Mouse (Mus musculus) lung, postnatal 36 days (tissue): ENCODE results near the gene Atn1.

Experiments used
- DNase-seq: peaks from one replicate; pipeline ENCODE4 v3.0.0; 2022; ENCODE audit warnings: mixed read lengths

Gene Atn1

DNA sequence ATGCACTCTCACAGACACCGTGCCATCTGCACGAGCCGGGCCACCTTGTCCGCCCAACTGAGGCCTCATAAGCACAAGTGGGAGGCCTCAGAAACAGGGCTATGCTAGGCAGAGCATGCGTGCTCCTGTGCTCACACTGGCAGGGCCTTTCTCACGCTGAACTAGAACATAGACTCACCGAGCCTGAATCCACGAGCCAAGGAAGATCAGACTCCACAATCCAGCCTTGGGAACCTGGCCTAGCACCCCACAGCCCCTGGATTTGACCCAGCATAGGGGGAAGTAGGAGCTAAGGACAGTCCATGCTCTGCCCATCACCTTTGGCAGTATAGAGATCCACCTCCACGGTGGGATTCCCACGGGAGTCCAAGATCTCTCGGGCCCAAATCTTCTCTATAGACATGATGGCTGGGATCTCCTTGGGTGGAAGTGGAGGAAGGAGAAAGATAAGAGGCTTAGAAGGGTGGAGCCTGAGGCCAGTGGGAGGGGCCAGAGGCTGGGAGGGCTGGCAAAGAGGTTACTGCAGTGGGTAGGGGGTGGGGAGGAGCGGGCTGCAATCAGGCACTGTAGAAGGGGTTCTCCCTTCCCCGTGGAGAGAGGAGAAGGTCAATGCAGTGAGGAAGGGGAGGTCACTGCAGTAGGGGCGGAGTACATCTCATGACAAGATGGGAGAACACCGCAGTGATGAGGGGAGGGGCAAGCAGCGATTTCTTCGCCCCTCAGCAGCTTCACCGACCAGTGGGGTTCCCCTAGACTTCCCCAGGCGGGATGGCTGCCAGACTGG is 11.8 kb upstream of the Atn1 start:
- DNase-seq: no peak

DNA sequence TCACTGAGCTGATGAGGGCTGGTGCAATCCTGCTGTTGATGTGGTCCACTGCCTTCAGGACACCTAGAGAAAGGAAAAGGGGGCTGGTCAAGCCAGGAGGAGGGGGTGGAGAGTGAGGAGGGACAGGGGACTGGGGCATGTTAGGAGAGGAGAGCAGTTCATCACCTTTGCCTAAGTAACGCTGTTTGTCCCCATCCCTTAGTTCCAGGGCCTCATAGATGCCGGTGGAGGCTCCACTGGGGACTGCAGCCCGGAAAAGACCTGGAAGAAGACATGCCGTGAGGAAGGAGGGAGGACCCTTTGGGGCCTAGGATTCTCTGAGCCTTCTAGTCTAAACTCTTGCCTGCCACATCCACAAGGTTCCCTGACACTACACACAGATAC is 11.2 kb upstream of the Atn1 start:
- no peak for DNase-seq

DNA sequence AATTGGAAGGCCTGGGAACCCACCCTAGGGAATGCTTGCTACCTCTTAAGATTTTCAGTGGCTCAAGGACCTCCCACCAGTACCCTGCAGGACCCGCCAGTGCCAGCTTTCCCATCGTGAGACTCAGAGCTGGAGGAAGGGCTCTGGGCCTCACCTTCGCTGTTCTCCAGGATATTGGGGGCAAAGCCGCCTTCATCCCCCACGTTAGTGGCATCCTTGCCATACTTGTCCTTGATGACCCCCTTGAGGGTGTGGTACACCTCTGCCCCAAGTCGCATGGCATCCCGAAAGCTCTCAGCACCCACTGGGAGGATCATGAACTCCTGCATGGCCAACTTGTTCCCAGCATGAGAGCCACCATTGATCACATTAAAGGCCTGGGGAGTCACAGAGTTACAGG is 9.6 kb upstream of the Atn1 start:
- no peak for DNase-seq

DNA sequence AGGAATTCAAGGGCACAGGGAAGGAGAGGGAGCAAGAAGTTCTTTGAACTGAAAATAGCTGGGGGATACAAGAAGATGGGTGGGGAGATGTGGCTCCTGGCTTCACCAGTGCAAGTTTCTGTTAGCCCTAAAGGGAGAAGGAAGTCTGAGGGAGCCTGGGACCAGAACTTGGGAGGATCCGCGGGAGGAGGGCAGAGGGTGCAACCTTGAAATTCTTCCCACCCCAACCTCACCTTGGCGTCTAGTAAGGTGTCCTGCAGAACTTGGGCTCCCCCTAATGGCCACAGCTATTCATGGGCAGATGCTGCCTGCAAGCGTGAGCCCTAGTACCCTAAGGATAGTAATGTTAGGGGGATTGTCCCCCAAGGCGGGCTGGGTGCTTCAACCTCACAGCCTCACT is 2.9 kb upstream of the Atn1 start:
- peak; percentile 95 for DNase-seq

DNA sequence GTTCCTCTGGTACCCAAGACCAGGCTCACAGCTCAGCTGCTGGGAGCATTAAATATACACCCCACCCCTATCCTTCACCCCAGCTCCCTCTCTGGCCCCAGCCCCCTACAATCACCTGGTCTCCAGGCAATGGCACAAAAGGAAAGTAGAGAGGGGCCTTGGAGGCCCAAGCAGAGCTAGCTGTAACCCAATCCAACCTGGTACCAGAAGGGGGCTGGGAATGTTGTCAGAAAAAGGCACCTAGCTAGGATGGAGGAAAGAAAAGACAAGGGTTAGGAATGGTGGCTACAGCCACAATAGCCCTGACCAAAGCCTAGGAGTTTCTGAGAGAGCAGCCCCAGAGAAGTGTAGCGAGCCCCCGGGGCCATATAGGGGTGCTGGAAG is 2.5 kb upstream of the Atn1 start:
- DNase-seq: no peak

DNA sequence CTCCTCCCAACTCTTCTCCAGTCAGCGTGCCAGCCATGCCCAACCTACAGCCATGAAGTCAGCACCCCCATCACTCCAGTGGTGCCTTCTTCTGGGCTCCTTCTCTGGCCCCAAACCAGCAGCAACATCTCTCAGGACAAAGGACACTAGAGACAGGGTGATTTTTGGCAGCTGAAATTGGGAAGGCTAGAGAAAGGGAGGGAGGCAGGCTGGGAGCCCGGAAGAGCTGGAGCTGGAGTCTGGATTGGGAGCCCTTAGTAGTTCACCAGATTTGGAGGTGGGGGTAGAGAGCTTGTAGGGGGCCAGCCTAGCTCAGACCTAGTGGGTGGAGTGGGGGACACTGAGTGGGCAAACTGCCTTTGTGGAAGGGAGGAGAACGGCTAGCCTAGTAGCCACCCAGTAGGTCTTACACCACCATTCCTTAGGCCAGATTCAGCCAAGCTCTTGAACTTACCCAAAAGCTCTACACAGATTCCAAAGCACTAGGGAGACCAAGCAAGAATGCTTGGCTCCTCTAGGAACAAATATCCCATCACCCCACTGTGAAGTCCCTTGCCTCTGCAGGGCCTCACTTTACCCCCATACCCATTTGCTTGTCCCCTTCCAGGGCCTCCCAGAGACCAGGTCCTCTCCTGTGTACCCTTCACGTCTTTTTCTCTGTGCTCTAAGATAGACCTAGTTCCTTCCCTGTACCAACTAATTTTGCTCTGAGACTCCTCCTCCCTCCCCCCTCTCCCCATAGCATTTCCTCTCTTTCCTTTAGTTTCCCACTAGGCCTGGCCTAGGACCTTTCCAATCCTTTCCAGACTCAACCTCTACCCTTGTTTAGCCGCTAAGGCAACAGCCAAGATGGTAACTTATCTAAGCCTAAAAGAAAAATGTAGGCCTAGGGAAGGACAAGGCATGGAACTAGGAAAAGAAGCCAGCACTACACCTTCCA is 1.9 kb upstream of the Atn1 start:
- peak; percentile 56 for DNase-seq

DNA sequence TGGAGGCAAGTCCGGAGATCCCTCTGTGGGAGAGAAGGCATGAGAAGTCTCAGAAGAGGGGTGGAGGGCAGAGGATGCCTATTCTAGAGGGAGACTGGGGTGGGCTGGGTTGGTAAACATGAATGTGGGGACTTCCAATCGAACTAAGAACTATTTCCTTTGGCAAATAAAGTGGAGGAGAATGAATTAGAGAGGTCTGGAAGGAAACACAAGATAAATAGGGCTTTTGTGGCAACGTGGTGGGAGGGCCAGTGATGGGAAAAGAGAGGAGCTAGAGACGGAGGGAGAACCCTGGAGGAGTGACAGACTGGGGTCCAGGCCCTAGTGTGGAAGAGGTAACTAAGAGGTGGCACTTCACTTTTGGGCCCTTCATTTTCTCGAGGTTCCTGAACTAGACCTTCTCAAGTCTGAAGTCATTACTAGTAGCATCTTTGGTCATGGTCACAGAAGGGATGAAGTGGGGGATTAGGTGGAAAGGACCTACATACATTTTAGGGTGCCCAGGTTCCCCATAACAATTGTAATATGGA is 1.1 kb upstream of the Atn1 start:
- DNase-seq: no peak

DNA sequence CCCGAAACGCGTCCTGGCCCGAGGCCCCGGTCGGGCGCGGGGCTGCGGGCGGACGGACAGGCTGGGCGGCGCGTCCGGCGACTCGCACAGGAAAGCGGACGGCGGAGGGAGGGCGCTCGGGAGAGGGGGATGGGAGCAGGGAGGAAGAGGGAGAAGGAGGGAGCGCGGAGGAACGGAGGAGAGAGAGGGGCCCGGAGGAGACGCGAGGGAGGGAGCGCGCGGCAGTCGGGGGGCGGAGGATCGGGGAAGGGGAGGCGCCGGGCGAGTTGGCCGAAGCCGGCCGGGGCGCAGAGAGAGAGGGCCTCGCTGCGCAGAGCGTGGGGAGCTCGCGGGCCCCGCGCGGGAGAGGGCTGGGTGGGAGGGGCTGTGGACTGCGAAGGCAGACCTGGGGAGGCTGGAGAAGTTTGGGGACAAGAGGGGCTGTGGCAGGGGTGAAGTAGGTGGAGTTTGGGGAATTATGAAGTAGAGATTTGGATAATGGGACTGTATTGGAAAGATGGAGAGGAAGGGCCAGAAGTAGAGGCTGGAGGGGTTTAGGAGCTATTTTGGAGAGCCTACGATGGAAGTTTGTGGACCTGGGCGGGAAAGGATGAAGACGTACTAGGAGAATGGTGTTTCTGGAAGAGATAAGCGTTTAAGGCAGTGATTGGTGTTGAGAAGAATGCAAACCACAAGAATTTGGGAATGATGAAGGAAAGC is 477 bp upstream of the Atn1 start:
- DNase-seq: peak; percentile 85

DNA sequence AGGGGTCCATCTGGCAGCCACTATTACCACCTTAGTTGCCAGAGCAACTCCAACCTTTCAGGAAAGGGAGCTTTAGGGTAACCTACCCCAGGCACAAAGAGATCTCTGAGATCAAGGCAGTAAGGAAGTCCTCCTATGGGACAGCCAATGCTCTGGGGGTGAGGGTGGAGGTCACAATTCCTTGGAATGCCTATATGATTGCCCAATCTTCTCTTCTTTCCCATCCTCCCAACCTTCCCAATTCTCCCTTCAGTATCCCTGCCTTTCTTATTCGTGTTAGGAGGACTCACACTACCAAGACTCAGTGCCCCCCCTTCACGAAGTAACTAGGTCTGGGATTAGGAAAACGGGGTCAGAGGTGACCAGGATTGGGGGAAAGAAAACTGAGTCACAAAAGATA is 1.0 kb downstream of the Atn1 start:
- DNase-seq: no peak

DNA sequence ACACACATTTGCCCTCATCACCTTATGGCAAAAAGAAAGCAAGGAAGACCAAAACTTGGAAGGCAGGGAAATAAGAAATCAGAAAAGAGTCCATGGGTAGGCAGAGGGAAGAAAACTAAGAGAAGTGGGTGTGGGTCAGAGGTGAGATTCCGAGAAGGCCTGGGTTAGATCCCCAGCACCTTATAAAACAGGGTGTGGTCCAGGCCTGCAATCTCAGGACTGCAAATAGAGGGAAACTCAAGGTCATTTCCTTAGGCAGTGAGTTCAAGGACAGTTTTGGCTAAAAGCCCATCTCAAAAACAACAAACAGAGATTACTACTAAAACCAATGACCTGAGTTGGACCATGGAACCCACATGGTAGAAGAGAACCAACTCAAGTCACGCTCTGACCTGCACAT is 2.5 kb downstream of the Atn1 start:
- no peak for DNase-seq

DNA sequence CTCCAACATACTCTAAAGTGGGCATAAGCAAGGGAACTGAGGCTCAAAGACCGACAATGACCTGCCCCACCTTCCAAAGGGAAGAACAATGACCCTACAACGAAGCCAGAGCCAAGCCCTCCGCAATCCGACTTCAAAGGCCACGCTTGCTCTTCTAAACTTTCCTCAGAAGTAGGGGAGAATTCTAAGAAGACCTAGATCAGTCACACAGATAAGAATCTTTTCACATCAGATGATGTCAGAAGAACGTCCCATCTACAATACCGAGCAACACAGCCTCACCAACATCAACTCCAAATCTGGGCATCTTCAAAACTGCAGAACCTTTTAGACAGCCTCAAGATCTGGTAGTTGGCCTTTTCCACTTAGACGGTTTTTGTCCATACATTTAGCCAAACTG is 5.9 kb downstream of the Atn1 start:
- DNase-seq: no peak

DNA sequence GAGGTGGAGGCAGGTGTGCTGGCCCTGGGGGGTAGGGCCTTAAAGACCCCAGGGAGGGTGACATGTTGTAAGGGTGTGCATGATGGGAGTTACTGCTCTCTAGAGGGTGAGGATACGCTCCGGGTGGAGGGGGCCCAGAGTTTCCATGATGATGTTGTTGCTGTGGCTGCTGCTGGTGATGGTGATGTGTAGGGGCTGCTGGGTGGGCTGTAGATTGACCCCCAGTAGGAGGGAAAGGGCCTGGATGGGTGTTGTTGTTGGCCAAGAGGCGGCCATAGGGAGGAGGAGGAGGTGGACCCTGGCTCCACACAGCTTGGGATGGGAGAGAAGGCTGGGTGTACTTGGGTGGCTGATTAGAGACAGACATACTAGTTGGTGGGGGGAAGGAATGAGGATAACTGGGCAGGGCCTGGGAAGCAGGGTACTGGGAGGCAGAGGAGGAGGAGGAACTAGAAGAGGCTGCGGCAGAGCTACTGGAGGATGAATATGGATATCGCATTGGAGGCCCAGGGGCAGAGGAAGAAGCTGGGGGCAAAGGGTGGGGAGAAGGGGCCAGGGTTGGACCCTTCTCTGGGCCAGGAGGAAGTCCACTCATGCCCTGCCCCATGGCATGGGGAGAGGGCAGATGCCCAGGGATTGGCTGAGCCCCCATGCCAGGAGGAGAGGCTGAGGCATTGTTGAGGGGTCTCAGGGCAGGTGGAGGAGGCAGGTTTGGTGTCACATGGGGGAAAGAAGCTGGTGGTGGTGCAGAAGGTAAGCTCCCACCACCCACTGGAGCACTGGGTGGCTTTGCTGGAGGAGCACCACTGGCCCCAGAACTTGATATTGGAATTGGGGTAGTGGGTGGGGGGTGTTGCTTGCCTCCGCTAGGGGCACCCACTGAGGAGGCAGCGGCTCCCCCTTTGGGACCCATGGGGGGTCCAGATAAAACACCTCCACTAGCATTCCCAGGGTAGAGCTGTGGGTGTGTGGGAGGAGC is 9.4 kb downstream of the Atn1 start:
- DNase-seq: no peak

DNA sequence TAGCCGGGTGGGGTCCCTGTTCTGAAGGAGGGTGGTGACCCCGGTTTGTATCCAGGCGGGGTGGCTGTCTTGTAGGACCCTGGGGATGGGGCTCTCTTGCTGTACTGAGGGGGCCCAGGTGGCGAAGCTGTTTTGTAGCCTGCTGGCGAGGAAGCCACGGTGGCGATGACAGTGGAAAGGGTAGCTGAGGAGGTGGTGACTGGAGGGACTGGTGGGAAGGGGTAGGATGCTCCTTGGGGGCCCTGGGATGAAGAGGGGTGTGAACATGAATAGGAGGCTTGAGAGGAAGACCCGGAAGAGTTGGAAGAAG is 10.1 kb downstream of the Atn1 start:
- DNase-seq: no peak

DNA sequence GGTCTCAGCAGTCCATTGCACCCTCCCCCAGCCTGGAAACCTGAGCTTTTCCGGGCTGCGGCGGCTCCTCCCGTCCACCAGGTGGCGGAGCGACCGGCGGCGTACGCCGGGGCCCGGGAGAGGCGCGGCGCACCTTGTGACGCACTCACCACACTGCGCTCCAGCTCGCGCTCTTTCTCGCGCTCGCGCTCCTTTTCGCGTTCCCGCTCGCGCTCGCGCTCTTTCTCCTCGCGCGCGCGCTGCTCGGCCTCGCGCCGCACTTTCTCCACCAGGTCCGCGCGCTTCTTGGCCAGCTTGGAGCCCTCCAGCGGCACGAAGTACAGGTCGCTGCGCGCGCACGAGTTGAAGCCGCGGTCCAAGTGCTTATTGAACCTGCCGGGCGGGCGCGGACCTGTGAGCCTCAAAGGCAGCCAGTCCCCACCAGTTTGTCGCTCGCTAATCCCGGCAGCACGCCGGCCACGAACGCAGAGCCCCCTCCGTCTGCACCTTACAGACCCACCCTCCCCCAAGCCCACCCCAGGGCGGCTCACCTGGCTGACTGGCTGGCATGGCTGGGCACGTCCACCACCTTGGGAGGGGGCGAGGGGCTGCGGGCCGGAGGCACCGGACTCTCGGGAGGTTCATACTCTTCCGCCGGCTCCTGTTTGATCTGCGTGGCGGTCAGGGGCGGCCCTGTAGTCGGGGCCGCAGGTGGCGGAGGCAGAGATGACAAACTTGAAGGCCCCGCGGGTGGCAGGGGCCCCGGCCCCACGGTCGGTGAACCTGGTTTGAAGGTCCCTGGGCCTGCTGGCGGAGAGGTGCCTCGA is 10.6 kb downstream of the Atn1 start:
- peak; percentile 94 for DNase-seq

DNA sequence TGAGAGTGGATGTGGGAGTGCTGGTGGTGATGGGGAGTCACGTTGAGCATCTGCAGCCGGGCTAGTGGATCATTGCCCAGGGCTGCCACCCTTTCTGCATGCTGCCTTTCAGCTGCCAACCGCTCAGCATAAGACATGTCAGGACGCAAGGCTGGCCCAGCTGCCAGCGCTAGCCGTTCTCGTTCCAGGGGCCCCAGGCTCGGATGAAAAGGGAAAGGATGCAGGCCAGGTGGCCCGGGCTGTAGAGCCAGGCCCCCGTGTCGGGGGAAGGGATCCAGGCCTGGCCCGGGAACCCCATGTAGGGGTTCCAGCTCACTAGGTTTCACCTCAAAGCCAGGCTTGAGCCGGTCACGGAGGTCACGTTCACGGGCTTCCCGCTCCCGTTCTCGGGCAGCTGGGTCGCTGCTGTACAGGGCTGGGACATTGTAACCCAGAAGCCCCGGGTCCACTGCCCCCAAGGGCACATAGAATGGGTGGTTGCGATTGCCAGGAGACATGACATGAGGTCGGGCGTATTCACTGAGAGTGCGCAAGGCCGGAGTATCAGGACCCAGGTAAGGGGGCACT is 11.5 kb downstream of the Atn1 start:
- DNase-seq: no peak

DNA sequence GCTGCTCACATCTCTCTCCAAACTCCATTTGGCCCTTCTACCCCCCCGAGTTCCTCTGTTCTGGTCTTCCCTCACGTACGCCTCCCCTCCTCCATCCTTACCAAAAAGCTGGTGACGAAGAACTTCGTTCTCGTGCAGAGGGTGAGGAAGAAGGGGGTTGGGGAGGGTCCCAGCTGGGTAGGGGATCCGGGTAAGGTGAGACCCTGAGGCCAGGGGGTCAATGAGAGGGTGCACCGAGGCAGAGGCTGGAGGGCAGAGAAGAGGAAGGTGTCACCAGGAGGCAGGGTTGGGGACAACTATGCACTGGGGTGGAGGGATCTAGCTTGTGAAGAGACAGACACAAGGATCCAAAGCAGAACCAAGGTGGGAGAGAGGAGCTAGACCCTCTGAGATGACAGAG is 12.7 kb downstream of the Atn1 start:
- no peak for DNase-seq

DNA sequence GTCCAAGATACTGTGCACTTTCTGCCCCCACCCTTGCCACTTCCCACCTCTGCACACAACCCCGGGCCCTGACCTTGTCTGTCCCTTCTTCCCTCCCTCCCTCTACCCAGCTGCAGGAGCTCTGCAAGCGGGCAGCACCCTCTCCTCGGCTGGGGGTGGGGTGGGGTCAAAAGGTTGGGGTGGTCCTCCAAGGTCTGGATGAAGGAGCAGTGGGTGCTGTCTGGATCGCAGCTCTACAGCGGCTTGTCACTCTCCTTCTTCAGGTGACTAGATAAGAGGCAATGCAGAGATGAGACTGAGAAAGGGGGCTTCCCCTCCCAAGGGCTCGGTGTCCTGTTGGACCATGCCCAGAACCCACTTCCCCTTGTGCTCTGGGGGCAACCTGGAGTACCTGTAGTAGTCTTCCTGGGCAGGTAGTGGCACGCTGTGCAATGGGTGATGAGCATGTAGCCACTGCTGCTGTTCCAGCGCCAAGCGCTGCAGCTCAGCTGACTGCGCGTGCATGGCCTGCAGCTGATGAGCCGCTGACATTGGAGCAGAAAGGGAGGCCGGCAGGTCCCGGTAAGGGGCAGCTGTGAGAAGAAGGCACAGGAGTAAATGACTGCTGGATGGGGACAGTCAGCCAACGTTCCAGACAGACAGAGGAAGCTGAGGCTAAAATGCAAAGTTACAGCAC is 13.3 kb downstream of the Atn1 start:
- DNase-seq: no peak

DNA sequence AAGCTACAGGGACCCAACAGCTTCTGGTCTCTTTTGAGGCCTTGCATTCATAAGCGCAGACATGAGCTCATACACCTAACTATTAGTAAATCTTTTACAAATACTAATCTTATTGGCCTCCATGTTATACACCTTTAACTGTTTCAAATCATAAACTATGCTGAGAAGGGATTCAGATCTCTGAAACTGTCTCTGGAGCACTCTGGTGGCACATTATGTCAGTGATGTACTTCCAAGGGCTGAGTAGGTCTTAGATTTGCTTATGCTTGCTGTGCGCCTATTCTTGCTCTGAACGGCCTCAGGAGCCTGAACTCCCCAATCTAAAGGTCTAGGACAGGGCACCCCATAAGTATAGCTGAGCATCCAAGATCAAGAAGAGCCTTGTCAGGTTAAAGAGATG is 14.5 kb downstream of the Atn1 start:
- DNase-seq: no peak

DNA sequence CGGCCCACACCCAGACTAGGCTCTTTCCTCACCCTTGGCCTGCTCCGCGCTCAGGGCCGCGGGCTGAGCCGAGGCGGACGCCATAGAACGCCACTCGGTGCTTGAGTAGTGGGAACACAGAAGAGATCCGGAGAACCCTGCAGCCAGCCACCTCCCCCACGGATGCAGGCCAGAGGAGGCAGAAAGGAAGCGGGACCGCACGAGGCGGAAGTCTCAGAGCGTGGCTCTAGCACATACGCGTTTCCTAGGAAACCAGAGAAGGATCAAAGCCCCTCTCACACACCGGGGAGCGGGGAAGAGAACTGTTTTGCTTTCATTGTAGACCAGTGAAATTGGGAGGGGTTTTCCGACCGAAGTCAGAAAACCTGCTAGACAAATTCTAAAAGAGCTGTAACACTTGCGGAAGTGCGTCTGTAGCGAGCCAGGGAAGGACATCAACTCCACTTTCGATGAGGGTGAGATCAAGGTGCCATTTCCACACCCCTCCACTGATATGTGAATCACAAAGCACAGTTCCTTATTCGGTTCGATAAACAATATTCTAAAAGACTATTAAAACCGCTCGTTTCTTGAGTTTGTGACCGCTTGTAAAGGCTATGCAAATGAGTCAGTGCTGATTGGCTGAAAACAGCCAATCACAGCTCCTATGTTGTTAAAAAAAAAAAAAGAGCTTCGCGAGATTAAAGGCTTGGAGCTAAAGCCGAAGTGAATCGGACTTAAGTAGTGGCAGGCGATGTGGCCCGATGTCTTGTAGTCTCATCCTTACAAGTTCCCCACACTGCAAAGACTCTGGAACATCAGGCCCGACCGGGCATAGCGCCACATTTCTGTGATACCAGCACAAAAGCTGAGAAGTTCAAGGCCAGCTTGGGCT is 15.2 kb downstream of the Atn1 start, which contains the start of gene Grcc10:
Gene Grcc10, minus strand, starts transcription at position 487 of the 874 bp plus-strand sequence.
- DNase-seq: peak; percentile 92
